In the genomic region with DNA sequence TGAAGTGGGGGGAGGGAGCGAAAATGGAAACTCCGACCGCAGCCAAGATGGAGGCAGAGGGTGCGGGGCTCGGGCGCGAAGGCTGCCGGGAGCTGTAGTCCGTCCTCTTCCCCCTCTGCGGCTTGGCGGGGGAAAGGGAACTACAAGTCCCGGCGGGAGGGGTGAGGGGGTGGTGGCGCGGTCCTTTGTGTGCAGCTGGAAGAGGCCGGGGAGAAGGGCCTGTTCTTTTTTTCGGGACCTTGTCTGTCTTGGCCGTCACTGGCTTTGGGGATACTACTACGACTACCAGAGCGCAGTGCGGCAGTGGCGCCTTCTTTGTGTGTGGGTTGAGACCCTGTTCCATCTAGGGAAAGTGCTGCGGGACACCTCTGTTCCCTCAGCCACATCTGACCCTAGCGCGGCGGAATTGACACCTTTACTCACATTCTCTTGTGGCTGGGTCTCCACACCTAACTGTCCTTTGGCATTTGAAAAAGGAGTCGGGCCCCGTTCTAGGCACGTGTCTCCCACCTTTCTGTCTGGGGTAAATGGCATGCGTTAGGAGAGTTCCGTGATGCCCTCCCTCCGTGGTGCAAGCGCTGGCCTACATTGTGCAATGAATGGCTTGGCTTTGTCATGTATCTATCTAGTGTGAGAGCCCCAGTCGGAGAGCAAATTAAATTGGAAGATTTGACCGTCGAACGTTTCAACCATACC, we compare ENCODE assay signal across 8 mouse cellular contexts. TPM values are rescaled to one million over a fixed set of nuclear protein-coding genes. Genes with fewer than 3 reads are reported as not detected.
DNase-seq lines count a peak whose midpoint lies in the region; ATAC-seq and TF ChIP-seq lines count a peak whose summit lies in the region.

No protein-coding gene starts in this region.

- H3K9ac ChIP-seq in hindbrain, postnatal 0 days (replicated peaks; ENCODE audit: low read length): peak overlapping the region; percentile 96

- 0 out of 2 replicates have a peak, but pooled peaks have one; percentile 24 for TF ChIP-seq POLR2A in cortical plate, adult 2 months (IDR thresholded peaks at IDR 0.05; ENCODE audit: extremely low read depth, insufficient read depth, low read length)

- WGBS in hindbrain, postnatal 0 days: under 1% methylated on average over 34 of the region's 37 CpGs
- WGBS in macrophage (ENCODE audit: missing documents): 1% methylated on average over 32 of the region's 37 CpGs

- peak; percentile 91 for DNase-seq in adipocyte (ENCODE audit: low spot score)
- peak; percentile 83 to 84 for DNase-seq in gastrocnemius, adult 8-10 months (ENCODE audit: low spot score in 2 of 2)
- peak; percentile 94 for DNase-seq in hindbrain, postnatal 0 days (ENCODE audit: low spot score)
- peak; percentile 88 to 89 for DNase-seq in left cerebral cortex, adult 2 months (ENCODE audit: extremely low spot score in 1 of 2, low spot score in 2 of 2)
- DNase-seq in right cerebral cortex, adult 18-20 months: peak; percentile 93
- DNase-seq in urinary bladder, postnatal 10 days (ENCODE audit: low spot score): peak; percentile 60

- intact Hi-C loops in left cerebral cortex, adult 2 months (cut with DNase I): loop anchor here (1.0 to 5.0 kb wide), 3 partner anchors 26 to 150 kb away; partner anchors contain the start of genes Bcas2, Nras and Sike1

- no peaks in the 10 kb centered on the region for H3K9me3 ChIP-seq in hindbrain, postnatal 0 days (ENCODE audit: low read length)

- H3K4me3 ChIP-seq in cortical plate, adult 2 months (ENCODE audit: insufficient read depth, low read length): peak overlapping the region; percentile 78
- peak overlapping the region; percentile 85 for H3K4me3 ChIP-seq in hindbrain, postnatal 0 days (ENCODE audit: low read length)
- peak overlapping the region; percentile 72 for H3K4me3 ChIP-seq in left cerebral cortex, adult 2 months
- H3K4me3 ChIP-seq in macrophage (ENCODE audit: inconsistent target): peak overlapping the region; percentile 96

- H3K4me2 ChIP-seq in hindbrain, postnatal 0 days (ENCODE audit: low read depth, low read length): peak overlapping the region; percentile 55

- no peaks in the 10 kb centered on the region for H3K4me1 ChIP-seq in cortical plate, adult 2 months (ENCODE audit: control insufficient read depth, insufficient read depth, low read length)
- peaks cover 6% of the 10 kb centered on the region for H3K4me1 ChIP-seq in hindbrain, postnatal 0 days (ENCODE audit: insufficient read depth, low read length)

- H3K27ac ChIP-seq in cortical plate, adult 2 months (ENCODE audit: insufficient read depth, low read length): peak overlapping the region; percentile 93
- peak overlapping the region; percentile 95 for H3K27ac ChIP-seq in hindbrain, postnatal 0 days
- H3K27ac ChIP-seq in left cerebral cortex, adult 2 months: peak overlapping the region; percentile 99
- peak overlapping the region; percentile 98 for H3K27ac ChIP-seq in macrophage

- TF ChIP-seq CTCF in cortical plate, adult 2 months (IDR thresholded peaks at IDR 0.05; ENCODE audit: extremely low read depth, insufficient read depth, low read length): no peak
- no peak for TF ChIP-seq CTCF in hindbrain, postnatal 0 days (IDR thresholded peaks at IDR 0.05; ENCODE audit: low read depth)
- TF ChIP-seq CTCF in left cerebral cortex, adult 2 months (IDR thresholded peaks at IDR 0.05): no peak

- no peaks in the 10 kb centered on the region for H3K36me3 ChIP-seq in hindbrain, postnatal 0 days (ENCODE audit: insufficient read depth, low read length)
- H3K36me3 ChIP-seq in macrophage (ENCODE audit: inconsistent target): no peaks in the 10 kb centered on the region

- peaks cover 57% of the 10 kb centered on the region for H3K79me2 ChIP-seq in macrophage (ENCODE audit: inconsistent target)

- no peaks in the 10 kb centered on the region for H3K27me3 ChIP-seq in hindbrain, postnatal 0 days (ENCODE audit: insufficient read depth, low read length)

- peak; percentile 94 for ATAC-seq in hindbrain, postnatal 0 days

RNA-seq across cellular contexts. Expression of gene Csde1, which starts 0.9 kb away (rescaled TPM):
- 70.7 and 74.2 TPM in 2 replicates for polyA plus RNA-seq in cortical plate, adult 2 months (2012; rRNA removed)
- 1,000 to 10,000 TPM; 1,070 to 1,406 (median 1,168) TPM for total RNA-seq in gastrocnemius, adult 8-10 months (2022)
- total RNA-seq in hindbrain, postnatal 0 days (2014; rRNA removed): 215 and 224 TPM in 2 replicates
- 277 TPM in 2 replicates for polyA plus RNA-seq in hindbrain, postnatal 0 days (2015; fragmentation: Nextera tagmentation; extraction: Ambion mirVana)
- total RNA-seq in left cerebral cortex, adult 2 months (2021): 100 to 1,000 TPM; 216 to 245 TPM
- total RNA-seq in macrophage (2018; cell fraction: chromatin; rRNA removed): 100 to 1,000 TPM; 378 to 972 (median 628) TPM
- total RNA-seq in macrophage (2018; cell fraction: cytosol; rRNA removed): 100 to 1,000 TPM; 335 to 509 (median 398) TPM
- total RNA-seq in macrophage (2018; cell fraction: nucleus; rRNA removed): 100 to 1,000 TPM; 340 to 584 (median 430) TPM
- polyA plus RNA-seq in macrophage (2018): 199 to 281 TPM (median 244 TPM) in 3 replicates

RNA-seq across cellular contexts. Expression of gene Sike1, which starts 25.6 kb away (rescaled TPM):
- 35.4 and 35.5 TPM in 2 replicates for polyA plus RNA-seq in cortical plate, adult 2 months (2012; rRNA removed)
- total RNA-seq in gastrocnemius, adult 8-10 months (2022): 10 to 100 TPM; 27.7 to 31.4 (median 29.6) TPM
- 25.9 and 30.8 TPM in 2 replicates for total RNA-seq in hindbrain, postnatal 0 days (2014; rRNA removed)
- 43.5 and 45.7 TPM in 2 replicates for polyA plus RNA-seq in hindbrain, postnatal 0 days (2015; fragmentation: Nextera tagmentation; extraction: Ambion mirVana)
- total RNA-seq in left cerebral cortex, adult 2 months (2021): 10 to 100 TPM; 69.9 to 78.3 TPM
- total RNA-seq in macrophage (2018; cell fraction: chromatin; rRNA removed): 10 to 100 TPM; 15.9 to 93.0 (median 51.2) TPM
- total RNA-seq in macrophage (2018; cell fraction: cytosol; rRNA removed): 10 to 100 TPM; 12.5 to 24.6 (median 17.9) TPM
- total RNA-seq in macrophage (2018; cell fraction: nucleus; rRNA removed): 100 to 1,000 TPM in 1 of 26 experiments, 10 to 100 TPM in 25; 16.5 to 104 (median 41.6) TPM
- polyA plus RNA-seq in macrophage (2018): 20.0 to 29.2 TPM (median 23.8 TPM) in 3 replicates

RNA-seq across cellular contexts. Expression of gene Nras, which starts 37.0 kb away (rescaled TPM):
- 32.6 and 35.1 TPM in 2 replicates for polyA plus RNA-seq in cortical plate, adult 2 months (2012; rRNA removed)
- total RNA-seq in gastrocnemius, adult 8-10 months (2022): 10 to 100 TPM; 46.3 to 56.6 (median 51.7) TPM
- 47.8 and 53.6 TPM in 2 replicates for total RNA-seq in hindbrain, postnatal 0 days (2014; rRNA removed)
- polyA plus RNA-seq in hindbrain, postnatal 0 days (2015; fragmentation: Nextera tagmentation; extraction: Ambion mirVana): 67.1 and 73.7 TPM in 2 replicates
- 10 to 100 TPM; 60.0 to 69.0 TPM for total RNA-seq in left cerebral cortex, adult 2 months (2021)
- 100 to 1,000 TPM in 3 of 26 experiments, 10 to 100 TPM in 23; 51.5 to 125 (median 72.1) TPM for total RNA-seq in macrophage (2018; cell fraction: chromatin; rRNA removed)
- total RNA-seq in macrophage (2018; cell fraction: cytosol; rRNA removed): 100 to 1,000 TPM in 13 of 26 experiments, 10 to 100 TPM in 13; 80.3 to 132 (median 104) TPM
- total RNA-seq in macrophage (2018; cell fraction: nucleus; rRNA removed): 100 to 1,000 TPM in 11 of 26 experiments, 10 to 100 TPM in 15; 76.5 to 158 (median 92.8) TPM
- 74.5 to 96.9 TPM (median 89.3 TPM) in 3 replicates for polyA plus RNA-seq in macrophage (2018)

RNA-seq across cellular contexts. Expression of gene Ampd1, which starts 52.7 kb away (rescaled TPM):
- not detected in 2 replicates for polyA plus RNA-seq in cortical plate, adult 2 months (2012; rRNA removed)
- total RNA-seq in gastrocnemius, adult 8-10 months (2022): 1,000 to 10,000 TPM; 1,212 to 1,718 (median 1,419) TPM
- total RNA-seq in hindbrain, postnatal 0 days (2014; rRNA removed): 0.07 and 2.6 TPM in 2 replicates
- polyA plus RNA-seq in hindbrain, postnatal 0 days (2015; fragmentation: Nextera tagmentation; extraction: Ambion mirVana): not detected in 2 replicates
- total RNA-seq in left cerebral cortex, adult 2 months (2021): not detected
- total RNA-seq in macrophage (2018; cell fraction: chromatin; rRNA removed): not detected
- not detected for total RNA-seq in macrophage (2018; cell fraction: cytosol; rRNA removed)
- 1 to 10 TPM in 2 of 26 experiments, under 1 TPM in 3, not detected in 21; 0.40 to 2.9 (median 1.00) TPM for total RNA-seq in macrophage (2018; cell fraction: nucleus; rRNA removed)
- not detected in 3 replicates for polyA plus RNA-seq in macrophage (2018)

RNA-seq across cellular contexts. Expression of gene Nr1h5, which starts 57.2 kb away (rescaled TPM):
- polyA plus RNA-seq in cortical plate, adult 2 months (2012; rRNA removed): not detected in 2 replicates
- not detected for total RNA-seq in gastrocnemius, adult 8-10 months (2022)
- not detected in 2 replicates for total RNA-seq in hindbrain, postnatal 0 days (2014; rRNA removed)
- polyA plus RNA-seq in hindbrain, postnatal 0 days (2015; fragmentation: Nextera tagmentation; extraction: Ambion mirVana): not detected in 2 replicates
- not detected for total RNA-seq in left cerebral cortex, adult 2 months (2021)
- total RNA-seq in macrophage (2018; cell fraction: chromatin; rRNA removed): not detected
- not detected for total RNA-seq in macrophage (2018; cell fraction: cytosol; rRNA removed)
- not detected for total RNA-seq in macrophage (2018; cell fraction: nucleus; rRNA removed)
- polyA plus RNA-seq in macrophage (2018): not detected in 3 replicates

Comparison
In these comparisons a context has a peak if more than half of its experiments do, and no peak if none do; other contexts are left out.
1. Peak in every context shown above with its lines: DNase-seq, ATAC-seq, H3K4me3 ChIP-seq and H3K27ac ChIP-seq.